Mouse (Mus musculus): Measurements from ENCODE around the gene Cd248. TPM values are rescaled to one million over a fixed set of nuclear protein-coding genes. Genes with fewer than 3 reads are reported as not detected.
A peak's percentile ranks its signal among the peaks of the same experiment; 100 is the strongest.

The Cd248 gene
- total and polyA plus RNA-seq, 2 experiments from 2014 or later = 16.3 to 20.8 TPM

- ATAC-seq = no peak
- no peak for TF ChIP-seq CTCF (IDR thresholded peaks at IDR 0.05; ENCODE audit: low read depth)
- Histone ChIP-seq H3K27ac (ENCODE audit: low read depth, low read length) (no peak overlapping the region), H3K4me1 (ENCODE audit: insufficient read depth) (no peaks in the 10 kb centered on the region), H3K27me3 (ENCODE audit: insufficient read depth, low read length) (no peaks in the 10 kb centered on the region), H3K36me3 (ENCODE audit: insufficient read depth) (no peaks in the 10 kb centered on the region), H3K4me2 (ENCODE audit: low read depth) (no peak overlapping the region), H3K9me3 (ENCODE audit: low read length) (no peaks in the 10 kb centered on the region), H3K4me3 (ENCODE audit: low read depth, low read length) (no peak overlapping the region), H3K9ac (no peak overlapping the region)
- DNase-seq = no peak
- WGBS = 87% methylated on average over 5 of the region's 5 CpGs
Measured at GRCm38 (mm10) chr19:5062041-5062440, 5.8 kb upstream of the Cd248 start.

GRCm38 (mm10) chr19:5062446-5062845 lies 5.4 kb upstream of the Cd248 start:
- Histone ChIP-seq H3K27ac (ENCODE audit: low read depth, low read length) (no peak overlapping the region), H3K9ac (no peak overlapping the region), H3K4me2 (ENCODE audit: low read depth) (no peak overlapping the region), H3K27me3 (ENCODE audit: insufficient read depth, low read length) (no peaks in the 10 kb centered on the region), H3K4me1 (ENCODE audit: insufficient read depth) (peaks cover 2% of the 10 kb centered on the region; the same call in 1 of the 2 replicates), H3K9me3 (ENCODE audit: low read length) (no peaks in the 10 kb centered on the region), H3K36me3 (ENCODE audit: insufficient read depth) (no peaks in the 10 kb centered on the region), H3K4me3 (ENCODE audit: low read depth, low read length) (no peak overlapping the region)
- 88% methylated on average over 6 of the region's 6 CpGs for WGBS
- ATAC-seq (no peak), DNase-seq (no peak)
- TF ChIP-seq CTCF (IDR thresholded peaks at IDR 0.05; ENCODE audit: low read depth) = no peak

GRCm38 (mm10) chr19:5065104-5065503 lies 2.8 kb upstream of the Cd248 start:
- no peak overlapping the region for H3K4me2 ChIP-seq (ENCODE audit: low read depth)
- no peak for TF ChIP-seq CTCF (IDR thresholded peaks at IDR 0.05; ENCODE audit: low read depth)
- DNase-seq = no peak
- no peak overlapping the region for H3K27ac ChIP-seq (ENCODE audit: low read depth, low read length)
- ATAC-seq = no peak
- no peaks in the 10 kb centered on the region for H3K36me3 ChIP-seq (ENCODE audit: insufficient read depth)
- 59% methylated on average over 7 of the region's 7 CpGs for WGBS
- no peak overlapping the region for H3K9ac ChIP-seq
- peaks cover 4% of the 10 kb centered on the region; the same call in 1 of the 2 replicates for H3K4me1 ChIP-seq (ENCODE audit: insufficient read depth)
- no peaks in the 10 kb centered on the region for H3K9me3 ChIP-seq (ENCODE audit: low read length)
- H3K27me3 ChIP-seq (ENCODE audit: insufficient read depth, low read length) = no peaks in the 10 kb centered on the region
- H3K4me3 ChIP-seq (ENCODE audit: low read depth, low read length) = no peak overlapping the region

- WGBS = 18% methylated on average over 15 of the region's 15 CpGs
- ATAC-seq = peak; percentile 8; the same call in 1 of the 2 replicates
- peak overlapping the region; percentile 55; the same call in 1 of the 2 replicates for H3K9ac ChIP-seq
- peak; percentile 40 for DNase-seq
- no peaks in the 10 kb centered on the region for H3K27me3 ChIP-seq (ENCODE audit: insufficient read depth, low read length)
- TF ChIP-seq CTCF (IDR thresholded peaks at IDR 0.05; ENCODE audit: low read depth) = no peak
- H3K27ac ChIP-seq (ENCODE audit: low read depth, low read length) = no peak overlapping the region
- peak overlapping the region; percentile 38; the same call in 1 of the 2 replicates for H3K4me3 ChIP-seq (ENCODE audit: low read depth, low read length)
- H3K36me3 ChIP-seq (ENCODE audit: insufficient read depth) = no peaks in the 10 kb centered on the region
- peaks cover 12% of the 10 kb centered on the region for H3K4me1 ChIP-seq (ENCODE audit: insufficient read depth)
- H3K9me3 ChIP-seq (ENCODE audit: low read length) = no peaks in the 10 kb centered on the region
- H3K4me2 ChIP-seq (ENCODE audit: low read depth) = peak overlapping the region; percentile 86
Measured at GRCm38 (mm10) chr19:5067040-5067799, 658 bp upstream of the Cd248 start.

- H3K4me1 ChIP-seq (ENCODE audit: insufficient read depth) = peaks cover 17% of the 10 kb centered on the region
- peak overlapping the region; percentile 86 for H3K4me2 ChIP-seq (ENCODE audit: low read depth)
- DNase-seq = peak; percentile 24
- ATAC-seq = no peak
- no peak overlapping the region for H3K27ac ChIP-seq (ENCODE audit: low read depth, low read length)
- H3K27me3 ChIP-seq (ENCODE audit: insufficient read depth, low read length) = no peaks in the 10 kb centered on the region
- H3K36me3 ChIP-seq (ENCODE audit: insufficient read depth) = no peaks in the 10 kb centered on the region
- H3K4me3 ChIP-seq (ENCODE audit: low read depth, low read length) = peak overlapping the region; percentile 38
- peak overlapping the region; percentile 55 for H3K9ac ChIP-seq
- WGBS = 39% methylated on average over 21 of the region's 21 CpGs
- H3K9me3 ChIP-seq (ENCODE audit: low read length) = no peaks in the 10 kb centered on the region
- peak; percentile 21; the same call in 1 of the 2 replicates for TF ChIP-seq CTCF (IDR thresholded peaks at IDR 0.05; ENCODE audit: low read depth)
Measured at GRCm38 (mm10) chr19:5068570-5069234, 824 bp downstream of the Cd248 start.

GRCm38 (mm10) chr19:5069486-5069885 lies 1.6 kb downstream of the Cd248 start:
- Histone ChIP-seq H3K27me3 (ENCODE audit: insufficient read depth, low read length) (no peaks in the 10 kb centered on the region), H3K36me3 (ENCODE audit: insufficient read depth) (no peaks in the 10 kb centered on the region), H3K9me3 (ENCODE audit: low read length) (no peaks in the 10 kb centered on the region), H3K9ac (no peak overlapping the region), H3K4me2 (ENCODE audit: low read depth) (no peak overlapping the region), H3K4me1 (ENCODE audit: insufficient read depth) (peaks cover 17% of the 10 kb centered on the region), H3K4me3 (ENCODE audit: low read depth, low read length) (no peak overlapping the region), H3K27ac (ENCODE audit: low read depth, low read length) (no peak overlapping the region)
- TF ChIP-seq CTCF (IDR thresholded peaks at IDR 0.05; ENCODE audit: low read depth) = no peak
- DNase-seq = no peak
- WGBS = 87% methylated on average over 5 of the region's 5 CpGs
- no peak for ATAC-seq

GRCm38 (mm10) chr19:5069978-5070377 lies 2.1 kb downstream of the Cd248 start:
- Histone ChIP-seq H3K27me3 (ENCODE audit: insufficient read depth, low read length) (no peaks in the 10 kb centered on the region), H3K4me1 (ENCODE audit: insufficient read depth) (peaks cover 17% of the 10 kb centered on the region), H3K4me3 (ENCODE audit: low read depth, low read length) (no peak overlapping the region), H3K27ac (ENCODE audit: low read depth, low read length) (no peak overlapping the region), H3K36me3 (ENCODE audit: insufficient read depth) (no peaks in the 10 kb centered on the region), H3K9ac (no peak overlapping the region), H3K9me3 (ENCODE audit: low read length) (no peaks in the 10 kb centered on the region), H3K4me2 (ENCODE audit: low read depth) (no peak overlapping the region)
- no peak for ATAC-seq
- WGBS = 88% methylated on average over 7 of the region's 7 CpGs
- no peak for DNase-seq
- TF ChIP-seq CTCF (IDR thresholded peaks at IDR 0.05; ENCODE audit: low read depth) = no peak

Measured in forebrain, postnatal 0 days (tissue).